Mouse (Mus musculus) embryonic fibroblast, embryonic 13.5 days (primary cell): Measurements from ENCODE around the gene Adra1d. TPM values are rescaled to one million over a fixed set of nuclear protein-coding genes. Genes with fewer than 3 reads are reported as not detected.

Experiments used
- H3K27ac ChIP-seq: 2 replicates; pipeline ENCODE4 v1.5.1; 2012; ENCODE audit warnings: low read length, control low read depth, inconsistent platforms; ENCODE audit not compliant: insufficient read depth
- H3K4me1 ChIP-seq: 2 replicates; pipeline ENCODE4 v1.6.1; 2011; ENCODE audit warnings: low read length; ENCODE audit not compliant: control insufficient read depth, insufficient read depth
- H3K4me3 ChIP-seq: 2 replicates; pipeline ENCODE4 v1.5.1; 2011; ENCODE audit warnings: mild to moderate bottlenecking, control low read depth, low read length; ENCODE audit not compliant: insufficient read depth
- CTCF ChIP-seq: IDR thresholded peaks from 2 replicates; pipeline ENCODE4 v1.5.1; 2011; ENCODE audit warnings: mild to moderate bottlenecking, control low read depth, low read length, moderate library complexity, borderline replicate concordance; ENCODE audit not compliant: insufficient read depth
- POLR2A ChIP-seq: IDR thresholded peaks from 2 replicates; pipeline ENCODE4 v1.6.1; 2011; ENCODE audit warnings: low read depth, mild to moderate bottlenecking, control low read depth, low read length, moderate library complexity
- polyA plus RNA-seq: library from polyadenylated mRNA; stranded (reverse); fragments of >200 nt; gene quantifications from 2 replicates; pipeline ENCODE4 v1.2.4, GENCODE M21; 2011; ENCODE audit warnings: low read depth; ENCODE audit not compliant: missing spikeins, insufficient read length

Gene Adra1d
- polyA plus RNA-seq, result 9.2 and 10.5 TPM in 2 replicates

GRCm38 (mm10) chr2:131561891-131562585, at the start of gene Adra1d:
TSS of gene Adra1d (minus strand) at chr2:131562283.
- H3K4me3 ChIP-seq, result peak within 1 kb of the TSS; percentile 39
- peaks cover 7% of the 10 kb centered on the region for H3K4me1 ChIP-seq
- TF ChIP-seq POLR2A (peak; percentile 67), CTCF (no peak)
- 0 out of 2 replicates have a peak within 1 kb of the TSS, but pooled peaks have one; percentile 20 for H3K27ac ChIP-seq

GRCm38 (mm10) chr2:131601881-131602280, 39.8 kb upstream of the Adra1d start:
- Histone ChIP-seq H3K4me3 (no peak overlapping the region), H3K4me1 (no peaks in the 10 kb centered on the region), H3K27ac (no peak overlapping the region)
- no peak for TF ChIP-seq POLR2A
- TF ChIP-seq CTCF, result no peak

- no peak for TF ChIP-seq CTCF
- no peak for TF ChIP-seq POLR2A
- Histone ChIP-seq H3K4me1 (no peaks in the 10 kb centered on the region; the same call in 1 of the 2 replicates), H3K27ac (no peak overlapping the region), H3K4me3 (no peak overlapping the region)
Observed at GRCm38 (mm10) chr2:131594871-131595270, 32.8 kb upstream of the Adra1d start.

GRCm38 (mm10) chr2:131587521-131587920, 25.4 kb upstream of the Adra1d start:
- H3K4me1 ChIP-seq, result no peaks in the 10 kb centered on the region; the same call in 1 of the 2 replicates
- H3K4me3 ChIP-seq, result no peak overlapping the region
- no peak for TF ChIP-seq POLR2A
- TF ChIP-seq CTCF, result no peak
- H3K27ac ChIP-seq, result no peak overlapping the region

GRCm38 (mm10) chr2:131581506-131581905, 19.4 kb upstream of the Adra1d start:
- TF ChIP-seq POLR2A (no peak), CTCF (no peak)
- Histone ChIP-seq H3K4me3 (no peak overlapping the region), H3K27ac (no peak overlapping the region), H3K4me1 (no peaks in the 10 kb centered on the region)

GRCm38 (mm10) chr2:131562586-131563122, 571 bp upstream of the Adra1d start:
- Histone ChIP-seq H3K4me1 (peaks cover 7% of the 10 kb centered on the region), H3K4me3 (peak overlapping the region; percentile 39), H3K27ac (0 out of 2 replicates have a peak overlapping the region, but pooled peaks have one; percentile 20)
- TF ChIP-seq POLR2A, result no peak
- TF ChIP-seq CTCF, result 0 out of 2 replicates have a peak, but pooled peaks have one; percentile 24

- H3K4me1 ChIP-seq, result peaks cover 7% of the 10 kb centered on the region
- TF ChIP-seq CTCF (no peak), POLR2A (no peak)
- H3K4me3 ChIP-seq, result peak overlapping the region; percentile 39
- H3K27ac ChIP-seq, result no peak overlapping the region
Observed at GRCm38 (mm10) chr2:131561344-131561870, 676 bp downstream of the Adra1d start.

GRCm38 (mm10) chr2:131560205-131560919, 1.7 kb downstream of the Adra1d start:
- Histone ChIP-seq H3K4me1 (peaks cover 7% of the 10 kb centered on the region), H3K4me3 (peak overlapping the region; percentile 39), H3K27ac (no peak overlapping the region)
- TF ChIP-seq POLR2A (no peak), CTCF (no peak)

- no peak overlapping the region for H3K27ac ChIP-seq
- H3K4me1 ChIP-seq, result peaks cover 11% of the 10 kb centered on the region
- no peak overlapping the region for H3K4me3 ChIP-seq
- TF ChIP-seq POLR2A, result no peak
- no peak for TF ChIP-seq CTCF
Observed at GRCm38 (mm10) chr2:131557896-131558295, 4.2 kb downstream of the Adra1d start.
